Mouse (Mus musculus) heart, adult 2 months (tissue): Measurements from ENCODE around the gene Nptxr.

ENCODE experiments used
- CTCF ChIP-seq: fragments of 200-600 bp; IDR thresholded peaks from 2 replicates; pipeline ENCODE4 v1.8.1; 2022; ENCODE audit warnings: antibody characterized with exemption, mild to moderate bottlenecking, moderate library complexity
- POLR2A ChIP-seq: fragments of 200-500 bp; IDR thresholded peaks from 2 replicates; pipeline ENCODE4 v1.6.1; 2011; ENCODE audit warnings: mild to moderate bottlenecking, low read depth, low read length, control low read depth; ENCODE audit not compliant: insufficient read depth

GRCm38 (mm10) chr15:79810061-79810460 lies 5.5 kb upstream of the Nptxr start:
- TF ChIP-seq CTCF (no peak), POLR2A (no peak)
